In genomic region chr5:119374861-119375260, GRCm38 (mm10) we compare ENCODE assay signal across 23 mouse cellular contexts.
"Had no signal": no experiment of that assay in that cellular context is flagged by ENCODE, and none has a peak within 500 bp of the region (broad histone marks: within the 10 kb centered on the region; RNA-seq: fewer than 3 reads in every experiment).

No protein-coding gene starts in this region.

- H3K36me3 ChIP-seq: heart, embryonic 10.5 days; heart, embryonic 12.5 days; hindbrain, embryonic 13.5 days; hindbrain, embryonic 15.5 days; kidney, embryonic 15.5 days; limb, embryonic 10.5 days; limb, embryonic 12.5 days; liver, embryonic 13.5 days; liver, embryonic 15.5 days had no signal

- H3K4me1 ChIP-seq: liver, embryonic 15.5 days had no signal

- H3K27me3 ChIP-seq: liver, embryonic 13.5 days; liver, embryonic 15.5 days had no signal

- DNase-seq: gastrocnemius, postnatal 14 days; gastrocnemius, postnatal 36 days; heart, adult 18-20 months; heart, postnatal 10 days; kidney, adult 11 months; kidney, adult 2 months; kidney, adult 9 months; kidney, postnatal 14 days; kidney, postnatal 4 days; liver; liver, embryonic 13.5 days had no signal

- H3K9ac ChIP-seq: heart, embryonic 12.5 days; hindbrain, embryonic 13.5 days; hindbrain, embryonic 15.5 days; kidney, embryonic 15.5 days; limb, embryonic 12.5 days; liver, embryonic 13.5 days; liver, embryonic 15.5 days had no signal

- H3K27ac ChIP-seq: heart, embryonic 10.5 days; hindbrain, embryonic 13.5 days; hindbrain, embryonic 15.5 days; hindbrain, postnatal 0 days; kidney, embryonic 15.5 days; kidney, postnatal 0 days; layer of hippocampus, adult 2 months; left cerebral cortex, adult 2 months; limb, embryonic 10.5 days; limb, embryonic 12.5 days; liver, embryonic 13.5 days; liver, embryonic 15.5 days had no signal

- H3K4me3 ChIP-seq: heart, embryonic 10.5 days; heart, embryonic 12.5 days; hindbrain, embryonic 13.5 days; hindbrain, embryonic 15.5 days; kidney, embryonic 15.5 days; layer of hippocampus, adult 2 months; left cerebral cortex, adult 2 months; limb, embryonic 10.5 days; limb, embryonic 12.5 days; liver, embryonic 13.5 days; liver, embryonic 15.5 days had no signal

- H3K9me3 ChIP-seq: heart, embryonic 10.5 days; heart, embryonic 12.5 days; hindbrain, embryonic 13.5 days; hindbrain, embryonic 15.5 days; kidney, embryonic 15.5 days; limb, embryonic 10.5 days; limb, embryonic 12.5 days; liver, embryonic 13.5 days; liver, embryonic 15.5 days had no signal
